Mouse (Mus musculus) small intestine, adult 2 months (tissue): ENCODE results near the gene Dchs2. TPM values are rescaled to one million over a fixed set of nuclear protein-coding genes. Genes with fewer than 3 reads are reported as not detected.

Source experiments
- H3K27ac ChIP-seq: fragments of 200-500 bp; 2 replicates; pipeline ENCODE4 v1.5.1; 2012; ENCODE audit warnings: low read depth, low read length, control low read depth, inconsistent platforms; ENCODE audit not compliant: insufficient read depth
- H3K27me3 ChIP-seq: fragments of 200-500 bp; 2 replicates; pipeline ENCODE4 v1.6.1; 2012; ENCODE audit warnings: mild to moderate bottlenecking, moderate library complexity, low read length, inconsistent platforms; ENCODE audit not compliant: control insufficient read depth, insufficient read depth
- H3K36me3 ChIP-seq: fragments of 200-500 bp; 2 replicates; pipeline ENCODE4 v1.6.1; 2012; ENCODE audit warnings: mild to moderate bottlenecking, low read length, control low read depth, inconsistent platforms; ENCODE audit not compliant: control insufficient read depth, insufficient read depth
- H3K4me1 ChIP-seq: fragments of 200-500 bp; 2 replicates; pipeline ENCODE4 v1.6.1; 2012; ENCODE audit warnings: low read length, inconsistent platforms, mixed read lengths; ENCODE audit not compliant: control insufficient read depth, insufficient read depth, insufficient read length
- H3K4me3 ChIP-seq: fragments of 200-500 bp; 2 replicates; pipeline ENCODE4 v1.5.1; 2012; ENCODE audit warnings: low read depth, mild to moderate bottlenecking, control low read depth, inconsistent platforms, low read length, moderate library complexity
- CTCF ChIP-seq: fragments of 200-500 bp; IDR thresholded peaks from 2 replicates; pipeline ENCODE4 v1.5.1; 2012; ENCODE audit warnings: low read depth, mild to moderate bottlenecking, control low read depth, inconsistent platforms, low read length, moderate library complexity, mixed read lengths; ENCODE audit not compliant: insufficient replicate concordance, insufficient read length; ENCODE audit errors: extremely low read depth
- POLR2A ChIP-seq: fragments of 200-500 bp; IDR thresholded peaks from 2 replicates; pipeline ENCODE4 v1.6.1; 2012; ENCODE audit warnings: low read depth, mild to moderate bottlenecking, control low read depth, inconsistent platforms, low read length, moderate library complexity
- WGBS: fragments of 180-500 bp; shearing (Covaris S2); methylation state at CpG from one replicate; pipeline ENCODE4 v1.1.7; 2018; 5-methylcytosine and 5-hydroxymethylcytosine counted together
- polyA plus RNA-seq: library from polyadenylated mRNA; depleted of rRNA; stranded (reverse); fragments of >200 nt; gene quantifications from 2 replicates; pipeline ENCODE4 v1.2.3, GENCODE M21; 2012

The Dchs2 gene
- polyA plus RNA-seq, 1 experiment = 0.06 TPM

GRCm38 (mm10) chr3:83148508-83148907, 20.8 kb downstream of the Dchs2 start:
- WGBS = 48% methylated on average over 3 of the region's 3 CpGs
- Histone ChIP-seq H3K27ac (no peak overlapping the region), H3K4me3 (no peak overlapping the region), H3K36me3 (no peaks in the 10 kb centered on the region), H3K4me1 (no peaks in the 10 kb centered on the region), H3K27me3 (no peaks in the 10 kb centered on the region; the same call in 1 of the 2 replicates)
- no peak for TF ChIP-seq POLR2A
- no peak for TF ChIP-seq CTCF

GRCm38 (mm10) chr3:83155600-83155999, 27.9 kb downstream of the Dchs2 start:
- no peak overlapping the region for H3K27ac ChIP-seq
- H3K27me3 ChIP-seq = no peaks in the 10 kb centered on the region
- no peak for TF ChIP-seq POLR2A
- TF ChIP-seq CTCF = no peak
- 27% methylated on average over 4 of the region's 4 CpGs for WGBS
- H3K4me1 ChIP-seq = no peaks in the 10 kb centered on the region
- no peak overlapping the region for H3K4me3 ChIP-seq
- no peaks in the 10 kb centered on the region for H3K36me3 ChIP-seq

- H3K27ac ChIP-seq = no peak overlapping the region
- no peaks in the 10 kb centered on the region for H3K27me3 ChIP-seq
- H3K4me1 ChIP-seq = no peaks in the 10 kb centered on the region
- H3K4me3 ChIP-seq = no peak overlapping the region
- WGBS = 69% methylated on average over 4 of the region's 4 CpGs
- no peaks in the 10 kb centered on the region for H3K36me3 ChIP-seq
- TF ChIP-seq POLR2A (no peak), CTCF (no peak)
Measured at GRCm38 (mm10) chr3:83156165-83156564, 28.4 kb downstream of the Dchs2 start.

GRCm38 (mm10) chr3:83161542-83162231, 33.9 kb downstream of the Dchs2 start:
- H3K4me3 ChIP-seq = no peak overlapping the region
- H3K27ac ChIP-seq = no peak overlapping the region
- no peaks in the 10 kb centered on the region for H3K36me3 ChIP-seq
- TF ChIP-seq CTCF (no peak), POLR2A (no peak)
- H3K4me1 ChIP-seq = no peaks in the 10 kb centered on the region
- 67% methylated on average over 6 of the region's 6 CpGs for WGBS
- no peaks in the 10 kb centered on the region for H3K27me3 ChIP-seq

- TF ChIP-seq POLR2A (no peak), CTCF (no peak)
- no peak overlapping the region for H3K27ac ChIP-seq
- WGBS = 82% methylated on average over 3 of the region's 3 CpGs
- H3K4me3 ChIP-seq = no peak overlapping the region
- no peaks in the 10 kb centered on the region for H3K36me3 ChIP-seq
- no peaks in the 10 kb centered on the region for H3K27me3 ChIP-seq
- no peaks in the 10 kb centered on the region for H3K4me1 ChIP-seq
Measured at GRCm38 (mm10) chr3:83163676-83164075, 35.9 kb downstream of the Dchs2 start.

GRCm38 (mm10) chr3:83185527-83185926, 57.8 kb downstream of the Dchs2 start:
- 88% methylated on average over 5 of the region's 5 CpGs for WGBS
- Histone ChIP-seq H3K4me1 (no peaks in the 10 kb centered on the region), H3K27ac (no peak overlapping the region), H3K4me3 (no peak overlapping the region), H3K36me3 (no peaks in the 10 kb centered on the region), H3K27me3 (no peaks in the 10 kb centered on the region)
- TF ChIP-seq CTCF (no peak), POLR2A (no peak)

GRCm38 (mm10) chr3:83191271-83191670, 63.5 kb downstream of the Dchs2 start:
- WGBS = 83% methylated on average over 2 of the region's 2 CpGs
- H3K36me3 ChIP-seq = no peaks in the 10 kb centered on the region
- H3K27ac ChIP-seq = no peak overlapping the region
- H3K4me3 ChIP-seq = no peak overlapping the region
- TF ChIP-seq CTCF (no peak), POLR2A (no peak)
- no peaks in the 10 kb centered on the region for H3K27me3 ChIP-seq
- no peaks in the 10 kb centered on the region for H3K4me1 ChIP-seq

- Histone ChIP-seq H3K27ac (no peak overlapping the region), H3K36me3 (no peaks in the 10 kb centered on the region), H3K4me3 (no peak overlapping the region), H3K27me3 (no peaks in the 10 kb centered on the region), H3K4me1 (no peaks in the 10 kb centered on the region)
- WGBS = 18% methylated on average over 1 of the region's 1 CpGs
- no peak for TF ChIP-seq POLR2A
- no peak for TF ChIP-seq CTCF
Measured at GRCm38 (mm10) chr3:83192401-83192800, 64.7 kb downstream of the Dchs2 start.
